Mouse (Mus musculus) midbrain, embryonic 16.5 days (tissue): ENCODE measurements around the gene Olfr1298. TPM values are rescaled to one million over a fixed set of nuclear protein-coding genes. Genes with fewer than 3 reads are reported as not detected.

Experiments
- ATAC-seq: fragments of 200-750 bp; cut with Nextera tagmentation; 2 replicates; pipeline ENCODE4 v1.8.0; 2017; ENCODE audit warnings: moderate TSS enrichment
- H3K27ac ChIP-seq: fragments of 300-500 bp; sonication (generic); 2 replicates; pipeline ENCODE4 v1.5.1; 2014; ENCODE audit warnings: mild to moderate bottlenecking, low read length, mixed read lengths
- H3K27me3 ChIP-seq: fragments of 300-500 bp; sonication (generic); 2 replicates; pipeline ENCODE4 v1.6.1; 2014; ENCODE audit warnings: low read depth, low read length, mixed read lengths; ENCODE audit not compliant: control insufficient read depth, insufficient read depth
- H3K36me3 ChIP-seq: fragments of 300-500 bp; sonication (generic); 2 replicates; pipeline ENCODE4 v1.6.1; 2014; ENCODE audit warnings: mild to moderate bottlenecking, low read length, moderate library complexity, mixed read lengths; ENCODE audit not compliant: control insufficient read depth, insufficient read depth
- H3K4me1 ChIP-seq: fragments of 300-500 bp; sonication (generic); 2 replicates; pipeline ENCODE4 v1.6.1; 2014; ENCODE audit warnings: mild to moderate bottlenecking, low read length, mixed read lengths; ENCODE audit not compliant: control insufficient read depth, insufficient read depth
- H3K4me2 ChIP-seq: fragments of 300-500 bp; sonication (generic); 2 replicates; pipeline ENCODE4 v1.6.1; 2014; ENCODE audit warnings: mild to moderate bottlenecking, low read length, mixed read lengths
- H3K4me3 ChIP-seq: fragments of 300-500 bp; sonication (generic); 2 replicates; pipeline ENCODE4 v1.5.1; 2014; ENCODE audit warnings: low read depth, mild to moderate bottlenecking, low read length, moderate library complexity, mixed read lengths
- H3K9ac ChIP-seq: fragments of 300-500 bp; sonication (generic); 2 replicates; pipeline ENCODE4 v1.6.1; 2014; ENCODE audit warnings: low read depth, low read length, mixed read lengths
- H3K9me3 ChIP-seq: fragments of 300-500 bp; sonication (generic); replicated peaks from 2 replicates; pipeline ENCODE4 v1.6.1; 2014; ENCODE audit warnings: mild to moderate bottlenecking, low read length, mixed read lengths; ENCODE audit not compliant: control insufficient read depth, poor library complexity, severe bottlenecking
- WGBS: fragments of 180-500 bp; shearing (Covaris S2); extraction: QIAGEN DNeasy Blood & Tissue Kit; methylation state at CpG from one replicate; pipeline ENCODE4 v1.1.7; 2014; 5-methylcytosine and 5-hydroxymethylcytosine counted together
- polyA plus RNA-seq: library from polyadenylated mRNA; unstranded; fragments of >200 nt; fragmentation: Nextera tagmentation; extraction: Ambion mirVana; gene quantifications from 2 replicates; pipeline ENCODE4 v1.2.1, GENCODE M21; 2015

Gene Olfr1298
- not detected in 2 replicates for polyA plus RNA-seq

- Histone ChIP-seq H3K4me1 (no peaks in the 10 kb centered on the region), H3K36me3 (no peaks in the 10 kb centered on the region), H3K9ac (no peak within 1 kb of the TSS), H3K4me2 (no peak within 1 kb of the TSS), H3K27me3 (no peaks in the 10 kb centered on the region), H3K27ac (no peak within 1 kb of the TSS), H3K9me3 (no peaks in the 10 kb centered on the region), H3K4me3 (no peak within 1 kb of the TSS)
- ATAC-seq: no peak
- 85% methylated on average over 1 of the region's 1 CpGs for WGBS
Measured at GRCm38 (mm10) chr2:111649101-111649500, at the start of gene Olfr1298. Gene Olfr1298 (minus strand): TSS chr2:111649201.

- no peak for ATAC-seq
- WGBS: 84% methylated on average over 4 of the region's 4 CpGs
- Histone ChIP-seq H3K27me3 (no peaks in the 10 kb centered on the region), H3K36me3 (no peaks in the 10 kb centered on the region), H3K27ac (no peak within 1 kb of the TSS), H3K9ac (no peak within 1 kb of the TSS), H3K4me2 (no peak within 1 kb of the TSS), H3K4me3 (no peak within 1 kb of the TSS), H3K9me3 (no peaks in the 10 kb centered on the region), H3K4me1 (no peaks in the 10 kb centered on the region)
Measured at GRCm38 (mm10) chr2:111661119-111661518, 12.1 kb upstream of the Olfr1298 start, which contains the start of gene Olfr1299. Gene Olfr1299 (plus strand): TSS chr2:111661419.

- Histone ChIP-seq H3K9me3 (no peaks in the 10 kb centered on the region), H3K9ac (no peak within 1 kb of the TSS), H3K36me3 (no peaks in the 10 kb centered on the region), H3K27ac (no peak within 1 kb of the TSS), H3K4me3 (no peak within 1 kb of the TSS), H3K4me1 (no peaks in the 10 kb centered on the region), H3K4me2 (no peak within 1 kb of the TSS), H3K27me3 (no peaks in the 10 kb centered on the region)
- 83% methylated on average over 1 of the region's 1 CpGs for WGBS
- no peak for ATAC-seq
Measured at GRCm38 (mm10) chr2:111626397-111626796, 22.6 kb downstream of the Olfr1298 start, which contains the start of gene Olfr1297. Gene Olfr1297 (minus strand): TSS chr2:111626497.

Other genes with a start within 250 kb of the Olfr1298 start
- gene Olfr1286, start 226.1 kb downstream of the Olfr1298 start, polyA plus RNA-seq: not detected in 2 replicates
- gene Olfr1287, start 200.1 kb downstream of the Olfr1298 start, polyA plus RNA-seq: not detected in 2 replicates
- gene Olfr1288, start 175.1 kb downstream of the Olfr1298 start, polyA plus RNA-seq: not detected in 2 replicates
- gene Olfr1289, start 168.4 kb downstream of the Olfr1298 start, polyA plus RNA-seq: not detected in 2 replicates
- gene Olfr1290, start 155.4 kb downstream of the Olfr1298 start, polyA plus RNA-seq: not detected in 2 replicates
- gene Olfr1291-ps1, start 152.0 kb downstream of the Olfr1298 start, polyA plus RNA-seq: not detected in 2 replicates
- not detected in 2 replicates for gene Olfr1293-ps, start 124.0 kb downstream of the Olfr1298 start, polyA plus RNA-seq
- gene Olfr1294, start 108.9 kb downstream of the Olfr1298 start, polyA plus RNA-seq: not detected in 2 replicates
- gene Olfr1295, start 79.5 kb downstream of the Olfr1298 start, polyA plus RNA-seq: not detected in 2 replicates
- not detected in 2 replicates for gene Olfr1297, start 22.7 kb downstream of the Olfr1298 start, polyA plus RNA-seq
- not detected in 2 replicates for gene Olfr1299, start 12.2 kb upstream of the Olfr1298 start, polyA plus RNA-seq
- not detected in 2 replicates for gene Olfr1301, start 101.8 kb upstream of the Olfr1298 start, polyA plus RNA-seq
- not detected in 2 replicates for gene Olfr1302, start 128.2 kb upstream of the Olfr1298 start, polyA plus RNA-seq
- gene Olfr1303, start 171.1 kb upstream of the Olfr1298 start, polyA plus RNA-seq: not detected in 2 replicates
- not detected in 2 replicates for gene Olfr1305, start 227.9 kb upstream of the Olfr1298 start, polyA plus RNA-seq